Mouse (Mus musculus) brain, embryonic 14.5 days (tissue): ENCODE data around the gene Slc51b.

ENCODE experiments used
- CTCF ChIP-seq: fragments of 200-500 bp; IDR thresholded peaks from 2 replicates; pipeline ENCODE4 v1.5.1; 2012; ENCODE audit warnings: inconsistent platforms, mild to moderate bottlenecking, moderate library complexity, borderline replicate concordance; ENCODE audit not compliant: insufficient read depth, insufficient read length; ENCODE audit errors: extremely low read depth
- POLR2A ChIP-seq: fragments of 200-500 bp; IDR thresholded peaks from 2 replicates; pipeline ENCODE4 v1.6.1; 2012; ENCODE audit warnings: mild to moderate bottlenecking, inconsistent platforms, borderline replicate concordance; ENCODE audit not compliant: poor library complexity, insufficient read depth, insufficient read length, severe bottlenecking; ENCODE audit errors: extremely low read depth

- TF ChIP-seq CTCF (no peak), POLR2A (no peak)
Measured at GRCm38 (mm10) chr9:65382751-65383097, 40.0 kb downstream of the Slc51b start.
